Mouse (Mus musculus) kidney, adult 9 months (tissue): ENCODE results near the gene Oas1g.
"Not testable (repeated sequence)": the region's sequence is repeated elsewhere in the genome, so short reads cannot be mapped to it uniquely, and the experiment has no call there.

ENCODE experiments used
- DNase-seq: peaks from one replicate; pipeline ENCODE4 v3.0.0; 2022

The Oas1g gene

GRCm38 (mm10) chr5:120887413-120887812 lies at the start of gene Oas1g:
Oas1g (minus strand) TSS chr5:120887613.
- not testable (repeated sequence) for DNase-seq

- DNase-seq = no peak
Observed at GRCm38 (mm10) chr5:120933966-120934365, 46.6 kb upstream of the Oas1g start.

- peak; percentile 3 for DNase-seq
Observed at GRCm38 (mm10) chr5:120927036-120927435, 39.6 kb upstream of the Oas1g start.

DNA sequence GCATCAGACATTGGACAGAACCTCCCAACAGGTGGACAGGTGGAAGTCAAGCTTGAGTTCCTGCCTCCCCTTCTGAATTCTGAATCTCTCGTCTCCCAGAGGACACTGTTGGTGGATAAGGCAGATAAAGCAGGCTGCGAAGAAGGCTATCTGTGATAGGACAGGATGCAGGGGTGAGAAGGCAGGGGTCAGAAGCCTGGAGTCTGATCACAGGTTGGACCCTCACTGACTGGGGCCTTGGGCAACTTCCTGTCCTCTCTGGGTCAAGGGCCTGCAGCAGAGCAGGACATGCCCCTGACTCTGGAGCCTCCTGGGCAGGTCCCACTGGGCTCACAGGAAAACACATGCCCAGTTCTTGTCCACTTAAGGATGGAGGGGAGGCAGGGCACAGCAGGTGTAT lies 38.9 kb upstream of the Oas1g start:
- DNase-seq = not testable (repeated sequence)

- DNase-seq = not testable (repeated sequence)
Observed at GRCm38 (mm10) chr5:120924520-120924919, 37.1 kb upstream of the Oas1g start.

- DNase-seq = no peak
Observed at GRCm38 (mm10) chr5:120923969-120924368, 36.6 kb upstream of the Oas1g start.

DNA sequence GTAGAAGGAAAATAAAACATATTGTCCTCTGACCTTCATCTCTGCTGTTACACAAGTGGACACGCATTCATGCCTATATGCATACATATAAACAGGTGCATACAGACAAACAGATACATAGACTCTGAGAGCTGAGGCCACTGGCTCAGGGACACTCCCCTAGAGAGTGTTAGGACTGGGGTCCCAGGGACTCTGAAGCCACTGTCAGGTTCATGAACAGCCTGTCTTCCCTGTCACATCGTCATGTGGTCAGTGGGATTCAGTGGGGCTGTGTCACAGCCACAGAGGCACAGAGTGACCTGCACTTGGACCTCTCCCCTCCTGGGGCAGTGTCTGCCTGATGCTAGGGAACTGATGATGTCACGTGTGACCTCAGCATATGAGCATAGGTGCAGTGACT lies 32.9 kb upstream of the Oas1g start:
- no peak for DNase-seq

GRCm38 (mm10) chr5:120919156-120919935 lies 31.9 kb upstream of the Oas1g start:
- DNase-seq = not testable (repeated sequence)

DNA sequence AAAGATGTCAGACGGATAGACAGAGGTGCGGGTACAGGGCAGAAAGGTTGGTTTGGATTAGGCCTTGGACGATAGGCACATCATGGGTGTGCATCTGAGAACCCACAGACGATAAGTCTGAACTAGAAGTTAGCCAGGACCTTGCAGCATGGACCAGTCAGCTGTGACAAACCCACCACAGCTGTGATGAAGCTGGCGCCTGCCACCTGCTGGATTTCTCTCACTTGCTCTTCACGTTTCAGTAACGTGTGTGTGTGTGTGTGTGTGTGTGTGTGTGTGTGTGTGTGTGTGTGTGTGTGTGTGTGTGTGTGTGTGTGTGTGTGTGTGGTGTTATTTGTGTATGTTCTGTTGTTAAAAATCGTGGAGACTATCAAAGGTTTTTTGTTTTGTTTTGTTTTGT lies 26.8 kb upstream of the Oas1g start, which contains the start of gene Oas1d:
Gene Oas1d (plus strand): TSS at position 333 of the 400 bp plus-strand sequence.
- not testable (repeated sequence) for DNase-seq

GRCm38 (mm10) chr5:120908196-120908920 lies 20.9 kb upstream of the Oas1g start:
- no peak for DNase-seq

- not testable (repeated sequence) for DNase-seq
Observed at GRCm38 (mm10) chr5:120906791-120907733, 19.6 kb upstream of the Oas1g start, which contains the start of gene Oas1a. Oas1a (minus strand) TSS chr5:120907521.

- no peak for DNase-seq
Observed at GRCm38 (mm10) chr5:120902056-120902455, 14.6 kb upstream of the Oas1g start.

DNA sequence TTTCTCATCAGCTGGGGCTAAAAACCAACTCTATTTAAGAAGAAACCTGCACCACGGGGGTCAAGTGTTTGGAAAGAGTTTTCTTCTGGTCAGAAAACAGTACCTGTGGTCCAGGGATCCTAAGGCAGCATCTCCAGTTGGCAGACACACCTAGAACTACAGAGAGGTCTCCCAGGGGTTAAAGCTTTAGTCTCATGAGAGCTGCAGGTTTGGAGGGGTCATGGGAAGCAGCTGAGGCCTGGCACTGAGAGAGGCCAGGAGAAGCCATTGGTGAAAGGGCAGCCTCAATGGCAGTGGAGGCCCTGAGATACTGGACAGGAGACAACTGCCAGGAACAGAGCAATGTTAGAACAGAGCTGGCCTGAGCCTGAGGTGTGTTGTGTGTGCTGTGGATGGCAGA lies 13.3 kb upstream of the Oas1g start:
- DNase-seq = no peak

DNA sequence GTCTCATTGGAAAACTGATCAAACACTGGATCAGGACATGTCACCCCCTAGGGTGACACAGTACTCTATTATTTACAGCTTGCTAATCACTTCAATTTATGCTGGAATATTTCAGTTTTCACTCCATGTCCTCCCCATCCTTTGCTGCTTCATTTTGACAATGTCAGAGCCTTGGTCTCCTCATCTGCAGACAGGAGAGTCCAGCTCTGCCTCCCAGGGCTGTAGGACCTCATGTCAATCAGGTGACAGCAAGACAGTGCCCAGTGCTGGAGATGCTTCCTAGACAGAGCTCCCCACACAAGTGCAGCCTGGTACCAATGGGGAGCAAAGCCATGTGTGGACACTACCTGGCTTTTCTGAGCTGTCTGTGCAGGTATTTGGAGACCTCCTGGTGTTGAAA lies 11.3 kb upstream of the Oas1g start:
- DNase-seq = no peak

DNA sequence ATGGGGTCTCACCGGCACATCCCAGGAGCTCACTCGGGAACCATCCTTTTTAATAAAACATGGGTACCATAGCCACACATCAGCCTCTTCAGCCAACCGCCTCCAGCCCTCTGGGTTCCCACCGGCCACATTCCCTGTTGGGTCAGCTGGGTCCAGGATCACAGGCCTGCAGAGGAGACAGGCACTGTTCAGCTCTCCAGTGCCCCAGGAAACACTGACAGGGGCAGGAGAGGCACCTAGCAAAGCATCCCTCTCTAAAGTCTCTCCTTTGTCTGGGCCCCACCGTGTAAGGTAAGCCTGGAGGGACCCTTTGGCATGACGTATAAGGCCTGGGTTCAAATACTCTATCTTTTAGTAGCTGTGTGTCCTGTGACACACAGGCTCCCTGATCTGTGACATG lies 10.9 kb upstream of the Oas1g start:
- no peak for DNase-seq

DNA sequence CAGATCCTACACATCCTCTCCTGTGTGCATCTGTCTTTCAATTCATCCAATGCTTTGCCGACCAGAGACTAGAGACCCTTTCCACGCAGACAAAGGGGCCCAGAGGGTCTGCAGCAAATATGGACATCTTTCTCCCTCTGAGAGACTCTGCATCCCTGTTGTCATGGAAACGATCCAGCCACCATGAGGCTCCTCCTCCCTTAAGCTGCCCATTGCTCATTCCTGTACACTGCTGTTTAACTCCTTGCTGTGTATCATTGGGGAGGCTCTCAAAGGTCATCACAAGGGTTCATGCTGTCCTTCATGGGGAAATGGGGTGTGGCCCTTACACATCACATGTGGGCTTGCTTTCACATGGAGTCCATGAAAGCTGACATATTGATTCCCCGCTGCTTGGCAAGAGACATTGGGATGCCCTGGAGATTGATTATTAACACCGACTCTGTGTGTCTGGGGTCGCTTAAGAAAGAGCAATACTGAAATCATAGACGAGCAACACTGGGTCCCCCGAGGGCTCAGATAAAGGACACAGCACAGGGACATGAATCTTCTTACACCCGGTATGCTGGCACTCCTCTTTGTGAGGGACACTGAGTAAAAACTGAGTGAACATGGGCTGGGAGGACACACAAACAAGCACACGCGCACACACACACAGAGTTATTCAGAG lies 8.0 kb upstream of the Oas1g start:
- DNase-seq = no peak

DNA sequence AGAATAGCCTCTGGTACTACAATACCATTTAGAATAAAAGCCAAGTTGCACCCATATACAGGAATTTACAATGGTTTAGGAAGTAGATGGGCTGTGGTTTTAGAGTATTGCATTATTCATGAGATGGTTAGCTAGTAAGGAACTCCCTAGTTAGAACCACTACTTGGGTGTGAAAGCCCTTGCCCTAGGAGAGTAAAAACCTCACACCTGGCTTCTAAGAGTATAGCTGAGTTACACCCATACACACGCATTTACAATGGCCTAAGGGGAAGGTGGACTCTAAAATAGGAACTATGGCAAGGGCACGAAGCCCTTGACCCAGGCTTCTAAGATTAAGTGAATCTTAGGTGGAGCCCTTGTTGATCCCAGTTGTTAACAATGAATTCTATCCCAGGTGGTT lies 7.3 kb upstream of the Oas1g start:
- not testable (repeated sequence) for DNase-seq

DNA sequence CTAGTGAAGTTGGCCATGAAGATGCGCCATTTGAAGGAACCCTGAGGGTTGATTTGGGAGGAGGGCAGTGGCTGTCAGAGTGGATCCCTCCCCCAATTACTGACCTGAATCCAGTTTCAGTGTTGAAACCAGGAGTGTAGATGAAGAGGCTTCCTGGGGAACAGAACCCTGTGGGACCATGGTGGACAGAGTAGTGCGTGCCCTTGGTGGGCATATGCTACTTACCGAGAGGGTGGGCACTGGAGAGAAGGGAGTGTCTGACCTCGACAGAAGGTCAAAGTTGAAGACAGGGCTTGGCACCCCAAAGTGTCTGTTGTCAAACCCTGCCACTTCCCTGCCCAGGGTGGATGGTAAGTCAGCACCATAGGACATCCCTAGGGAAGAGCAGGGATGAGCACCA lies 6.5 kb upstream of the Oas1g start:
- DNase-seq = not testable (repeated sequence)

- DNase-seq = no peak
Observed at GRCm38 (mm10) chr5:120892243-120892660, 4.8 kb upstream of the Oas1g start.

GRCm38 (mm10) chr5:120891566-120892242 lies 4.3 kb upstream of the Oas1g start:
- DNase-seq = peak; percentile 54

DNA sequence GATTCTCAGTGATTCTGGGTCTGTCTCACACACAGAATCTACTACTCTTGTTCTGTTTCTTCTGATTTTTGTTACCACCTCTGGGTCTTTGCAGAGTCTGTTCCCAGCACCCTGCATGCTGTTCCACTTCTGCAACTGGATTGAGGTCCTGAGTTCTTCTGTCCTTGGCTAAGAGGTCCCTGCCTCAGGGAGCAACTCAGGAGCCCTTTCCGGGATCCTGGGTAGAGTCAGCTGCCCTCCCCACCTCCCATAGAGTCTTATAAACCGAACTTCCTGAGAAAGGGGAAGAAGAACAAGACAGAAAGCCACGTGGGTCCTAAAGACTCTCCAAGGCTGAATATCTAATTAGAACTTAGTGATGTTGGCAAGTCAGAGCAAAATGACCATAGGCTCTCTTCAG lies 3.6 kb upstream of the Oas1g start:
- DNase-seq = no peak

- no peak for DNase-seq
Observed at GRCm38 (mm10) chr5:120890026-120890425, 2.6 kb upstream of the Oas1g start.
